Mouse (Mus musculus) small intestine, adult 2 months (tissue): ENCODE results near the gene Lrp5. TPM values are rescaled to one million over a fixed set of nuclear protein-coding genes. Genes with fewer than 3 reads are reported as not detected.

Experiments
- H3K27ac ChIP-seq: fragments of 200-500 bp; 2 replicates; pipeline ENCODE4 v1.5.1; 2012; ENCODE audit warnings: low read depth, low read length, control low read depth, inconsistent platforms; ENCODE audit not compliant: insufficient read depth
- H3K27me3 ChIP-seq: fragments of 200-500 bp; 2 replicates; pipeline ENCODE4 v1.6.1; 2012; ENCODE audit warnings: mild to moderate bottlenecking, moderate library complexity, low read length, inconsistent platforms; ENCODE audit not compliant: control insufficient read depth, insufficient read depth
- H3K36me3 ChIP-seq: fragments of 200-500 bp; 2 replicates; pipeline ENCODE4 v1.6.1; 2012; ENCODE audit warnings: mild to moderate bottlenecking, low read length, control low read depth, inconsistent platforms; ENCODE audit not compliant: control insufficient read depth, insufficient read depth
- H3K4me1 ChIP-seq: fragments of 200-500 bp; 2 replicates; pipeline ENCODE4 v1.6.1; 2012; ENCODE audit warnings: low read length, inconsistent platforms, mixed read lengths; ENCODE audit not compliant: control insufficient read depth, insufficient read depth, insufficient read length
- H3K4me3 ChIP-seq: fragments of 200-500 bp; 2 replicates; pipeline ENCODE4 v1.5.1; 2012; ENCODE audit warnings: low read depth, mild to moderate bottlenecking, control low read depth, inconsistent platforms, low read length, moderate library complexity
- CTCF ChIP-seq: fragments of 200-500 bp; IDR thresholded peaks from 2 replicates; pipeline ENCODE4 v1.5.1; 2012; ENCODE audit warnings: low read depth, mild to moderate bottlenecking, control low read depth, inconsistent platforms, low read length, moderate library complexity, mixed read lengths; ENCODE audit not compliant: insufficient replicate concordance, insufficient read length; ENCODE audit errors: extremely low read depth
- POLR2A ChIP-seq: fragments of 200-500 bp; IDR thresholded peaks from 2 replicates; pipeline ENCODE4 v1.6.1; 2012; ENCODE audit warnings: low read depth, mild to moderate bottlenecking, control low read depth, inconsistent platforms, low read length, moderate library complexity
- WGBS: fragments of 180-500 bp; shearing (Covaris S2); methylation state at CpG from one replicate; pipeline ENCODE4 v1.1.7; 2018; 5-methylcytosine and 5-hydroxymethylcytosine counted together
- polyA plus RNA-seq: library from polyadenylated mRNA; depleted of rRNA; stranded (reverse); fragments of >200 nt; gene quantifications from 2 replicates; pipeline ENCODE4 v1.2.3, GENCODE M21; 2012

Lrp5 gene
- polyA plus RNA-seq, 1 experiment = 96.7 TPM

DNA sequence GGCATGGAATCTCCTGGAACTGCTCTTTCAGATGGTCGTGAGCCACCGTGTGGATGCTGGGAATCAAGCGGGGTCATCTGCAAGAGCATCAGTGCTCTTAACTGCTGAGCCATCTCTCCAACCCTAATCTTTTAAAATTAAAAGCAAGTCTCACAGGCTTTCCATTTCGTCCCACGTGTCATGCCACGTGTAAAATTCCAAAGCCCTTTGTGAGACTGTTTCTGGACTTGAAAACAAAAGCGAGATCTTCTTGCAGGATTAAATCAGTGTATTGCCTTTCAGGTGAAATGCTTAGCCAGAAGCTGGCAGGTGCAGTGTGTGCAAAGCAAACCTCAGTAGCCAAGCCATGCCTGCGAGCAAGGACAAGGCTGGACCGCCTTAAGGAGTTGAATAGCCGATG, 21.2 kb upstream of the Lrp5 start:
- peak overlapping the region; percentile 56 for H3K27ac ChIP-seq

DNA sequence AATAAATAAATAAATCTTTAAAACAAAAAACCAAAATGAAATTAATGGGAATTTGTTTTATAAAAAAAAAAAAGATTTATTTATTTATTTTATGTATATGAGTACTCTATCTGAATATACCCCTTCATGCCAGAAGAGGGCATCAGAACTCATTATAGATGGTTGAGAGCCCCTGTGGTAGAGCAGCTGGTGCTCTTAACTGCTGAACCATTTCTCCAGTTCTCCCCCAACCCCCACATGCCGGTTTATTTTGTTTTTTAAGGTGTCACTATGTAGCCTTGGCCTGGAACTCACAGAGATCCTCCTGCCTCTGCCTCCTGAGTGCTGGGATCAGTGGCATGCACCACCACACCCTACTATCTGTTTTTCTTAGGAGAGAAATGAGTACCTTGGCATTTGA, 19.9 kb upstream of the Lrp5 start:
- no peaks in the 10 kb centered on the region for H3K27me3 ChIP-seq
- H3K4me1 ChIP-seq = peaks cover 3% of the 10 kb centered on the region
- no peaks in the 10 kb centered on the region for H3K36me3 ChIP-seq
- no peak overlapping the region for H3K27ac ChIP-seq
- no peak overlapping the region for H3K4me3 ChIP-seq
- TF ChIP-seq CTCF = no peak
- no peak for TF ChIP-seq POLR2A
- whole genome bisulfite sequencing = 77% methylated on average over 1 of the region's 1 CpGs

More for the DNA sequence above, 21.2 kb upstream of the Lrp5 start:
- TF ChIP-seq CTCF (peak; percentile 12; the same call in 1 of the 2 replicates), POLR2A (no peak)
- peak overlapping the region; percentile 79 for H3K4me3 ChIP-seq
- peaks cover 3% of the 10 kb centered on the region for H3K4me1 ChIP-seq
- H3K36me3 ChIP-seq = peaks cover 4% of the 10 kb centered on the region; the same call in 1 of the 2 replicates
- H3K27me3 ChIP-seq = no peaks in the 10 kb centered on the region
- WGBS = 31% methylated on average over 10 of the region's 10 CpGs

DNA sequence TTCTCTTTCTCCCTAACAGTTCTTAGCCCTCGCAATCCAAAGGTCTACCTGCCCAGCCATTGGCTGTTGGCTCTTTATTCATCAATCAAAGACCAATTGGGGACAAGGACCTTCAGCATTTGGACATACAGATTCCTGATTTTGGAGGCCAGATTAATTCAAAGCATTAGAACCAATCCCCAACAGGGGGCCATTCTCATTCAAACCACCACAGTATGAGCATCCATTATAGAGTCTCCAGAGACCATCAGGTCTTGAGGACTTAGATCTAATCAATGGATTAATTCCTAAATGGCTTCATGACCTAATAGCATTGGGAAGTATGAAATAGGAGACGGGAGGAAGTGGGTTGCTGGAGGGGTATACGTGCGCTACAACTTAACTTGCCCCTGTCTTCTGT, 16.1 kb upstream of the Lrp5 start:
- no peak overlapping the region for H3K27ac ChIP-seq
- WGBS = 90% methylated on average over 4 of the region's 4 CpGs
- no peaks in the 10 kb centered on the region for H3K4me1 ChIP-seq
- no peak overlapping the region for H3K4me3 ChIP-seq
- no peak for TF ChIP-seq POLR2A
- TF ChIP-seq CTCF = no peak
- no peaks in the 10 kb centered on the region for H3K36me3 ChIP-seq
- H3K27me3 ChIP-seq = no peaks in the 10 kb centered on the region

DNA sequence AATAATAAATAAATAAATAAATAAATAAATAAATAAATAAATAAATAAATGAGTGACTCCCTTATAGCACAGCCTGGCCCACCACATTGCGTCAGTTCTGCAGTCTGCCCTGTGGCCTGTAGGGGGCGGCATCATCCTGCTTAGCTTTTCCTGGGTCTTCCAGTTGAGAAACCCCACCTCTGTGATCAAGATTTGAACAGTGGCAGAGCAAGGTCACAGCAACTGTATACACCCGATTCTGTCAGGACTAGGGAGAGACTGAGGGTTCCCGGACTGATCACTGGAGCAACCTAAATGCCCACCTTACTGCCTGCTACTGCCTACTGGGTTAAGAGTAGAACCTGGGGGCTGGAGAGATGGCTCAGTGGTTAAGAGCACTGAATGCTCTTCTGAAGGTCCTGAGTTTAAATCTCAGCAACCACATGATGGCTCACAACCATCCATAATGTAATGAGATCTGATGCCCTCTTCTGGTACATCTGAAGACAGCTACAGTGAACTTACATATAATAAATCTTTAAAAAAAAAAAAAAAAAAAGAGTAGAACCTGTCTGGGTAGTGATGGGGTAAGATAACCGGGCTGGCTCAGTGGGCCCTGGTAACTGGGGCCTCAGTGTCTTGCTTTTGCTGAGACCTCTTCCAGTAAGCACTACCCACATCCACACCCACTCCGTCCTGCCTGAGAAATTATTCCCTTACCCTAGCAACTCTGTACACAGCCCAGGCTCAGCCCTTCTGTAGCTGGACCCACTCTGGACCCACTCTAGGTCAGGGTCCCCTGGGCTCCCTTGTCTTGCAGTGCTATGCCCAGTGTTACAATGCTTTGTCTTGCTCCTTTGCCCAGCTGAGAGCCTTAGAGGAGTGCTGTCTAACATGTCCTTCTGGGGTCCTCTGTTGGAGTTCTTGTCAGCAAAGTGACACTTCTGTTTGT, 13.4 kb upstream of the Lrp5 start:
- no peaks in the 10 kb centered on the region for H3K27me3 ChIP-seq
- no peak overlapping the region for H3K27ac ChIP-seq
- no peaks in the 10 kb centered on the region for H3K36me3 ChIP-seq
- no peaks in the 10 kb centered on the region; the same call in 1 of the 2 replicates for H3K4me1 ChIP-seq
- H3K4me3 ChIP-seq = no peak overlapping the region
- WGBS = 26% methylated on average over 6 of the region's 6 CpGs
- TF ChIP-seq POLR2A (no peak), CTCF (peak; percentile 82; the same call in 1 of the 2 replicates)

DNA sequence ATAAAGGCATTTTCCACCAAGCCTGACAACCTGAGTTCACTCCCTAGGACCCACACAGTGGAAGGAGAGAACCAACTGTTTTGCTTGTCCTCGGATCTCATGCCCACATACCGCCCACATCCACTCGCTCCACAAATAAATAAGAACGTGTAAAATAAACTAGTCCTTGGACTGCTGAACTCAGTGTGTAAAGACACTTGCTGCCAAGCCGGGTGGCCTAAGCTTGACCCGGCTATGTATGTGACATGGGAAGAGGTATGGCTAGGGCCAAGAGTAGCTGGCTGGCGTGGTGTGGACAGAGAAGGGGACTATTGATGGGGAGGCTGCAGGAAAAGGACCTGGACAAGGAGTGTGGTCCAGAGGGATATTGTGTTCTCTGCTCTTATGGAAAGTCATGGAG, 11.7 kb upstream of the Lrp5 start:
- TF ChIP-seq CTCF = no peak
- TF ChIP-seq POLR2A = no peak
- H3K36me3 ChIP-seq = no peaks in the 10 kb centered on the region

DNA sequence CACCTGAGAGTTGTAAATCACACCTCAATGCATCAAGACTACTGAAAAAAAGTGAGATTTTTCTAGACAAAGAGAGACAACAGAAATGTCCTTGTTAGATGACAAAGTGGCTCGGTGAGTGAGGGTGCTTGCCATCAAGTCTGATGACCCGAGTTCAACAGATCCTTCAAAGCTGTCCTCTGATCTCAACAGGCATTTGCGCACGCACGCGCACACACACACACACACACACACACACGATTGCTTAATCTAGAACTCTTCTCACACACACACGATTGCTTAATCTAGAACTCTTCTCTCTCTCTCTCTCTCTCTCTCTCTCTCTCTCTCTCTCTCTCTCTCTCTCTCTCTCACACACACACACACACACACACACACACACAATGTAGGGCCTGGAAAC, 9.6 kb upstream of the Lrp5 start:
- H3K27ac ChIP-seq = no peak overlapping the region
- H3K4me3 ChIP-seq = no peak overlapping the region
- no peaks in the 10 kb centered on the region for H3K27me3 ChIP-seq
- H3K36me3 ChIP-seq = no peaks in the 10 kb centered on the region
- TF ChIP-seq CTCF (no peak), POLR2A (no peak)
- WGBS = 77% methylated on average over 8 of the region's 8 CpGs
- peaks cover 10% of the 10 kb centered on the region for H3K4me1 ChIP-seq

More for the DNA sequence above, 11.7 kb upstream of the Lrp5 start:
- Histone ChIP-seq H3K27ac (no peak overlapping the region), H3K27me3 (no peaks in the 10 kb centered on the region), H3K4me3 (no peak overlapping the region), H3K4me1 (no peaks in the 10 kb centered on the region; the same call in 1 of the 2 replicates)
- WGBS = 75% methylated on average over 7 of the region's 7 CpGs

DNA sequence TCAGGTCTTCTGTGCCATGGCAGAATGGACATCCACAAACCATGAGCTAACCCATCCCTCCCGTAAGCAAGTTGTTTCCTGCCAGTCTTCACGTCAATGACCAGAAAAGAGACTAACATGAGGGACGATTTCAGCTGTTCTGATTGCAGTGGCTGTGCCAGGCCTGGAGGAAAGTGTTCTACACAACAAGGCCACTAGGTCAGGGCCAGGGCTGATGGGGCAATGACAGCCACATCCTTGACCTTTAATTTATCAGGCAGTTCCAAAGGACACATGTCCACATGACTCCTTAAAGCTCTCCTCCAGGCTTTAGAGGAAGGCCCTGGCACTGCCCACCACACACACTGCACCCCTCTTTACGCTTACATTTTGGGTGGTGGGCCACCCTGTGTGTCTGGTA, 9.1 kb upstream of the Lrp5 start:
- Histone ChIP-seq H3K27ac (no peak overlapping the region), H3K4me3 (no peak overlapping the region), H3K27me3 (no peaks in the 10 kb centered on the region), H3K4me1 (peaks cover 12% of the 10 kb centered on the region), H3K36me3 (no peaks in the 10 kb centered on the region)
- TF ChIP-seq CTCF (no peak), POLR2A (no peak)
- 89% methylated on average over 4 of the region's 4 CpGs for WGBS
